Mouse (Mus musculus) retina, embryonic 14.5 days (tissue): Measurements from ENCODE around the gene Xirp1.

Experiments used
- DNase-seq: peaks from one replicate; pipeline ENCODE4 v3.0.0-alpha.2; 2015; ENCODE audit warnings: low spot score

Gene Xirp1

DNA sequence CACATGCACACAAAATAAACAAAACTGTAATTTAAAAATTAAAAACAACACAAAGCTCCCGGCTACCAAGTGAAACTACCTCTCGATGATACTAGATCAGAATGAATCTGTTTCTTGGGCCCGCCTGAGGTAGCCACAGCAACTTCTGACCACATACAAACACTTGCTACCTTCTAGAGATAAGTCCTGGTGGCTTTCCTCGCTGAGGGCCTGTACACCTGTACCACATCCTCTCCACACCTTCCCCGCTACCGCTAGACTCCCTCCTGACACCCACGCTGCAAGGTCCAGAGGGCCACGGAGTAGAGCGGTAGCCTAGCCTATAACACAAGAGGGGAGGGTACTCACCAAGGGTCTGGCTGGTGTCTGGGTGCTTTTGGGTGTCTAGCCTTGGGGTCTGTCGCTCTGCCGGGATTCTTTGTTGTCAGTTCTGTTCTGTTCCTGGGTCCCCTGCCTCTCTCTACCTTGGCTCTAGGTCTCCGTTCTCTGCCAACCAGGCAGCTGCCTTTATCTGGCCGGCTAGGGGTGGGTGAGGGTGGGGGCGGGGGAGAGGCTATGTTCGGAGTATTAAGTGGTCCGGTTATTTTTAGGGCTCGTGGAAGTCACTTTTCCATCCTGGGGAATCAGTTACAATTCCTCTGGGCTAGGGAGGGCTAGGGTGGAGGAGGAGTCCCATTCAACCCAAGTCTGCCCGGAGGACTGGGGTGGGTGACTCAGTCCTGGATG, at the start of gene Xirp1:
Xirp1 (minus strand) TSS at position 513 of the 726 bp plus-strand sequence.
- no peak for DNase-seq

DNA sequence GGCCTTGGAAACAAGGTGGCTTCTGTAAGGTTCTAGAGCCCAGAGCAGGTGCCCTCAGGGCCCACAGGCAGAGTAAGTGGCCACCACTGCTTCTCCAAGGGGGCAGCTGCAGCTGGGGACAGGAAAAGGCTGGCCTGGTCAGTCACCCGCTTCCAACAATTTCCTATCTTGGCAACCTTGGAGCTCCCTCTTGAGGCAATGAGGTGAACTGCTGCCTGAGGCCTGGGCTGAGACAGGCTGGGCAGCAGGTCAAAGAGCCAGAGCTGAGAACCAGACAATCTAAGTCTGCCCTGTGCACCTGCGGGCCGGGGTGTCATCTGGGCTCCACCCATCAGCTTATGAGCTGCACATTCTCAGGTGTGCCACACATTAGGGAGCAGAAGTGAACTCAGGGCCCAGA, 49.8 kb upstream of the Xirp1 start:
- DNase-seq: peak; percentile 91

DNA sequence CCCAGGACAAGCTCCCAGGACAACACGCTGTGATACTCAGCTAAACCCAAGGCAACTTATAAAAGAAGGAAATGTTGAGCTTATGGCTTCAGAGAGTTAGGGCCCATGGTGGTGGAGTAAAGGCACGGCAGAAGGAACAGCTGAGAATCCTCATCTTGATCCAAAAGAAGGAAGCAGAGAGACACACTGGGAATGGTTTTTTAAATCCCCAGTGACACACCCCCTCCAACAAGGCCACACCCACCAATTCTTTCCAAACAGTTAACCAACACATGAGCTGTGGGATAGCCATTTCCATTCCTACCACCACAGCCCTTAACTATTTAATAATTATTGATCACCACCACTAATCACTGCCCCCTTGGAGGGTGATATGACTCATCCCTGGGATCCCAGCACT, 47.9 kb upstream of the Xirp1 start:
- DNase-seq: no peak

DNA sequence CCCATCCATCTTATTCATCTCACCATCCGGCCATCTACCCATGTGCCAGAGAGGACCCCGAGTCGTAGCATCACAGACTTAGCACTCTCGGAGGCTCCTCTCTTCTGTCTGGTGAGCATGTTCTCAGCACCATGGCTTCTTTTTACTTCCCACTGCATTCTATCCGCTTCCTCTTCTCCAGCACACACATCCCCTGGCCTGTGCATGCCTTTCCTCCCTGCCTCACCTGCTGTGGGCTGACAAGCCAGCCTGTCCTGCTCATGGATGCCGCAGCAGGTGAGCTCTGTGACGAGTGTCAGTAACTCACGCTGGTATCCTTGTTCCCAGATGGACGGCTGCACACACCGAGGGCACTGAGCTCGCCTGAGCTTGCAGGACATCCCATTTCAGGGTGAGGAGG, 46.4 kb upstream of the Xirp1 start, which contains the start of gene Cx3cr1:
Cx3cr1 (minus strand) TSS at position 101 of the 400 bp plus-strand sequence.
- no peak for DNase-seq

DNA sequence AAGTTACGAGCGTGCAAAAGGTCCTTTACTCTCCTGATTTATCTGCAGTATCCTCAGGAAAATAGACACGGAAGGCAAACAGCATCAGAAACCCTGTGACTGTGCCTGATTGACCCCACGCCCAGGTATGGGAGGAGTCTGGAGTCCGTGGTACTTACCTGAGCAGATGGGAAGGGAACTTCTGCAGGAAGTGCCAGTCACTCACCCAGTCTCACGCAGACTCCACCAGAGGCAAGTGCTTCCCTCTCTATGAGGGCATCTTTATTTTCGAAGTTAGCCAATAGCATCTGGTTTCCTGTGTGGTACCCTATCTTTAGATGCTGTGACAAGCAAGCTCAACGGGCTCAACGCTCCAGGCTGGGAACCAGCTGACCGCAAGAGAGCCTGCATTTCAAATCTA, 44.6 kb upstream of the Xirp1 start:
- no peak for DNase-seq

DNA sequence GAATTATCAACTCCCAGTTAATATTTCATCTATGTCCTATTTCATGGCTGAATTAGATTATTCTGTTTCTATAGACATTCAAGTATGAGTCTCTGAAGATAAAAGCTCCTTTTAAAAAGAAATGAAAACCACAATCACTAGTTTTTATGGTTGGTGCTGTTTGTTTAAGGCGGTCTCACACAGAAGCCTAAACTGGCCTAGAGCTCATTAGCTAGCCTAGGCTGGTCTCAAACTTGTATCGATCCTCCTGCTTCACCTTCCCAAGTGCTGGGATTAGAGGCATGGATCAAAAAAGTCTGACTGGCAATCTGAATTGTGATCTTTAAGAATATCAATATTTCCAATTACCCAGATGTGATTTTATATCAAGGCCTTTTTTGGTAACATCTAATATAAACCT, 44.2 kb upstream of the Xirp1 start:
- DNase-seq: no peak

DNA sequence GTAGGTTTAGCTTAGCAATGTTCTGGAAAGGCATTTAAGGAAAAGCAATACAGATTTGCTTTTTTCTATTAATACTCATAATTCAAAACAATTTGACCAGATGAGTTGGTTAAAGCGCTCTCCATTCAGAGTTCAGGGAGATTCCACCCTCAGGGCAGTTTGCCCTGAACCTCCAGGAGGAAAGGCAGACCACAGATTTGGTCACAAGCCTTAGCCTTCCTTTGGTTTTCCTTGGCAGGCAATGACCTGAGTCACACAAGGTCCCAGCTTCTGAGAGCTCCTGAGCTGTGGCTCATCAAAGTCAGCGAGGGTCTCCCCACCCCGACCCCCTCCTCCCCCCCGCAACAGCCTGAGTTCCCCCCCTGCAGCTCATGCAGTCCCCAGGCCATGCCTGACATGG, 40.9 kb upstream of the Xirp1 start:
- no peak for DNase-seq

DNA sequence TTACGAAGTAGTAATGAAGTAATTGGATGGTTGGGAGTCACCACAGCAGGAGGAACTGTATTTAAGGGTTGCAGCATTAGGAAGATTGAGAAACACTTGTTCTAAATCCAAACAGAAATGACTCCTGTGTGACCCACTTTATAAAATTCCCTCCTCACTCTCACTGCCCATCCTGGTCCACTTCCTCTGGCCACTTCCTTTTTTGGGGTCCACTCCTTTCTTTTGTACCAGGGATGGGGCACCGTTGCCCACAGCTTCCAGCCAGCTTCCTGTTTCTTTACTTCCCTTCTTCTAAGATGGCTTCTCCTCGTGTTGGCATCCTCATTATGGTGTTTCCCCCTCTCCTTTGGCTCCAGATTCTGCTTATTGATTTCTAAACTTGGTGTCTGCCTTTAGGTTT, 35.3 kb upstream of the Xirp1 start:
- no peak for DNase-seq

DNA sequence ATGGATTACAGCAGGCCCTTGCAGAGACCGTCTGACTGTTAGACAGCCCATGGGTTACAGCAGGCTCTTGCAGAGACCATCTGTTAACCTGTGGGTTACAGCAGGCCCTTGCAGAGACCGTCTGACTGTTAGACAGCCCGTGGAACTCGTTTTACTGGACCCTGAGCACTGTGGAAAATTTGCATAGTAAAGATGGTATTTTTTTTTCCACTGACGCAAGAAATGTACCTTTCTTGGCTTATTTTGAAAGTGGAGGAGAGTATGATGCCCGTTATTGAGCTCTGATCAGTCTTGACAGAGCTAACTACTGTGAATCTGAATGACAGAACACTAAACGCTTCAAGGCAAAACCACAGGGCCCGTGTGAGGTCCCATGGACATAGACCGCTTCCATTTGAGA, 32.8 kb upstream of the Xirp1 start:
- DNase-seq: no peak

DNA sequence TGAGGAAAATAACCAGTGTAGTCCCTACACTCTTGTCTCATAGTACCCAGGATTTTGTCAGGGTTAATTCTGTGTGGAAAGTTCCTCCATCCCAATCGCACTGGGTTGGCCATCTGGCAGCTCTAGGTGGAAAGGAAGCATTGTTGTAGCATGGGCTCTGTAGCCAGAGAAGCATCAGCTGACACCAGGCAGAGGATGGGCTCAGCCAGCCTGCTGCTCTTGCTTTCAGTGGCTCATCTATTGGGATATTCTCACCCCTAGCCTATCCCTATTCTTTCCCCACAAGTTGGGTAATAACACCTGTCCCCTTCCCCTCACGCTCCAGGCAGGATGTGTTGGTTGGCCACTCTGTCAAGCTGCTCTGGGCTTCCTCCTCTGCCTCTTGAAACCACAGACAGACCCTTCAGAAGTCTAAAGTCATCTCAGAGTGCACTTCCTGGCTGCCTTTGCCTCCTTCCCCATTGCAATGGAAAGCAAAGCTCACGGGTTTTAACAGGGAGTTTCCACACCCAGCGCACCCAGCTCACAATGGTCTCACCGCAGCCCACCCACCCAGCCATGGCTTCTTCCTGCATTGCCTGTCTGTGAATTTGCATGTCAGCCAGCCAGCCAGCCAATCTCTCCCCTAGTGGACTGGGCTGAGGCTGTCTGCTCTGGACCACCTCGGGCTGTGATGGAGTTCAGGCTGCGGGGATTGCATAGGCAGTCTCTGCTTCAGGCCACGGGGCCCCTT, 31.3 kb upstream of the Xirp1 start:
- DNase-seq: peak; percentile 51

DNA sequence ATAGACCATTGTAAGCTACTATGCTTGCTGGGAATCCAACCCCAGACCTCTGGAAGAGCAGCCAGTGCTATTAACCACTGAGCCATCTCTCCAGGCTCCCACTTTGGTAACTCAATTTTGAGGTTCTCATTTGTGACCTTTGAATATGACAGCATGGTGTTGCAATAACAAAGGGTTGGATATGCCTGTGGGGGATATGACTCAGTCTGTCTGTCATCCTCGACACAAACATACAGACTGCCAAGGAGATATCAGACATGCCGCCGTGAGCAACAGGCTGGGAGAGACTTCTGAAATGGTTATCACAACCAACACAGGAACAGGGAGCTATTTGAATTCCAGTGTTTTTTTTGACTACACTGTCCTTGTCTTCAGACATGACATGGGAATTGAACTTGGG, 26.0 kb upstream of the Xirp1 start:
- DNase-seq: no peak

DNA sequence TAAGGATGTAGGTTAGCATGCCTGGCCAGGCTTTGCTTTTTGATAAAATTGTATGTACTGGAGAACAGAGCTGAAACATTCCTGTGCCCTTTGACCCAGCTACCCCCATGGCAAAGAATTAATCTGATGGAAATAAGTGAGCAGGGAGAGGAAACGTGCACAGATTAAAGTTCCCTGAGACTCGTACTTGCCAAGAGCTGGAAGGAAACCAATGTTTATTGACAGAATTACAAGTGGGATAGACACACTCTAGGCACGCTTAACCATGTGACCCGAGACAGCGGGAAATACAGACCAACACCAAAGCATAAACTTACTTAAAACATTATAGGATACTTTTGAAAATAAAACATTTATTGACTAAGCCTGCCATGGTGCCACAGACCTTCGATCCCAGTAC, 25.1 kb upstream of the Xirp1 start:
- no peak for DNase-seq

DNA sequence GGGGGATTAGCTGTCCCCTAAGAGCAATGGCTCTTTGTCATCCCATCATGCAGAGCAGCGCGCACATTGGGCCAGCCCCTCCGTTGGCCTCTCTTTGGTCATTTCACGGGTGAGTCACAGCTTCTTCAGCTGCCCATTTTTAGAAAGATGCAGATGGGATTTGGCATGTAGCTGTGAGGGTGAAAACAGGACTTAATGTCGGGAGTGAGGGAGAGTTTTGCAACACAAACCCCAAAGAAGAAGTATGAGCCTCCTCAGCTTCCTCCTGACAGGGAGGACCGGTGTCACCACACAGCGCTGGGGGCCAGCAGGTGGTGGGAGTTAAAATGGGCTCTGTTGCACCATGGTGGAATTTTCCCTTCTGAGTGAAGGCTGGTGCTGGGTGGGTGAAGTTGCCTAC, 19.7 kb upstream of the Xirp1 start:
- no peak for DNase-seq

DNA sequence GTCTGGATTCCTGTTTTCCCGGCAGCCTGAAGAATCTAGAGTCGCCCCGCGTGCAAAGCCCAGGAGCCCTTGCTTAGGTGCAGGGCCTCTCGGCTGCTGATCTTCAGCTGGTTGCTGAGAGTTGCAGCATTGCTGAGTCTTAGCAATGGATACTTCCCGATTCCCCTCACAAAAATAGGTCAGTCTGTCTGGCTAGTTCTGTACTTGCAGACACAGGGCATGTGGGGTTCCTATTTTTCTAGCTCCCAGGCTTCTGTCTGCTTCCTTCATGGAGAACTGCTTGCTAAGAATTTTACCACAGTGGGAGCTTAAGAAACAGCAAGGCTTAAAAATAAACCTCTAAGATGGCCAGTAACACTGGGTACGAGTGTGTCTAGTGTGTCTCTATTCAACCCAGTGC, 14.0 kb upstream of the Xirp1 start:
- DNase-seq: no peak

DNA sequence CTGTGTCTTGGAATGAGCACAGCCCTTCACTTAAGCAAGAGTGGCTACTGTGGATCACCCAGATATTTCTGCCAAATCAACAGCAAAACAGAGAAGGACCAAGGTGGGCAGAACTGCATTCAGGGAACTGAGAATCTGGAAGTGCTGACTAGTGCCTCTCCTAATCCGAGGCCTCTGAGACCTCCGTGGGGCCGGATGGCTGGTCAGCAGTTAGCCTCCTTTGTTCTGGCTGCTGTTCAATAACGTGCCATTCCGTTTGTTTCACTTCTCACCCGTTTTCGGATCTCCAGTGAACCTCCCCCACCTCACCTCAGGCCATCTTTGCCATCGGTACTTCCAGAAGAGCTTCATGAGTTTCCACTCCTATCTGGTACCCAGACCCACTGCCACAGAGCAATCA, 11.0 kb upstream of the Xirp1 start:
- no peak for DNase-seq

DNA sequence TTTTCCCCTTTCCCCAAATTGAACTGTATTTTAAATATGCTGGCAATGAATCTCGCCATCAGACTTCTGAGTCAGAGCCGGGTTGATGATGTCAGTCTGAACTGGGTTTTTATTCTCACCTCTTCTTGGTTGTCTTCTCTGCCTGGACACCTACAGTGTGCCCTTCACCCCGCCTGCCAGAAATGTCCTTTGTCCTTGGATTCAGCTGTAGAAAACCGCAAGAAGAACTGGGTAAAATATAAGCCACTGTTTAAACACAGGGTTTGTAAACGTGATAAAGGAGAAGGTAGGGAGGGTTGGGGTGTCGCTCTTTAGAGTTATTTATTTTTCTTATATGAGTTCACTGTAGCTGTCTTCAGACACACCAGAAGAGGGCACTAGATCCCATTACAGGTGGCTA, 9.3 kb upstream of the Xirp1 start:
- no peak for DNase-seq

DNA sequence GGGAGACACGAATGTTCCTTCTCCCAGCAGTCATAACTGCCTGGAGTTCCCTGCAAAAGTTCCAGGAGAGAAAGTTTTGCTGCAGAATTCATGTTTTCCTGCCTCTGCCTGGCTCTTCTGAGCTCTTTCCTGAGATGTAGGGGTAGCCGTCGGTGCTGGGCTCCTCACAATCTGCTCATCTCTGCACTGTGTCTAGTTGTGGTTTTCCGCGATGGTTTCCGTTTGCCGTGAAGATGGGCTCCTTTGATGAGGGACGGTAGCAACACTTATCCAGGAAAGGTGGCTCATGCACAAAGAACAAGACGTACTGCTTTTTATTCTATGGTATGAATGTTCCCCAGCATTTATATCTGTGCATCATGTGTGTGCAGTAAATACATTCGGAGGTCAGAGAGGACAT, 7.0 kb upstream of the Xirp1 start:
- no peak for DNase-seq

DNA sequence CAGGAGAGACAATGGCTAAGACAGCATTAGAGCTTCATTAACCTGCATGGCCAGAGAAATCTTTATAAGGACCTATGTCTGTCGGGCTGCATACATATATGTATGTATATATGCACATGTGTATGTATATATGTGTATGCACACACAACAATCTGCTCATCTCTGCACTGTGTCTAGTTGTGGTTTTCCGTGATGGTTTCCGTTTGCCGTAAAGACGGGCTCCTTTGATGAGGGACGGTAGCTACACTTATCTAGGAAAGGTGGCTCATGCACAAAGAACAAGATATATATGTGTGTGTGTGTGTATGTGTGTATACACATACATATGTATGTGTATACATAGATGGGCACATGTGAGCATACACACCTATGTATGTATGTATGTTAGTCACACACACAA, 6.5 kb upstream of the Xirp1 start:
- DNase-seq: no peak

DNA sequence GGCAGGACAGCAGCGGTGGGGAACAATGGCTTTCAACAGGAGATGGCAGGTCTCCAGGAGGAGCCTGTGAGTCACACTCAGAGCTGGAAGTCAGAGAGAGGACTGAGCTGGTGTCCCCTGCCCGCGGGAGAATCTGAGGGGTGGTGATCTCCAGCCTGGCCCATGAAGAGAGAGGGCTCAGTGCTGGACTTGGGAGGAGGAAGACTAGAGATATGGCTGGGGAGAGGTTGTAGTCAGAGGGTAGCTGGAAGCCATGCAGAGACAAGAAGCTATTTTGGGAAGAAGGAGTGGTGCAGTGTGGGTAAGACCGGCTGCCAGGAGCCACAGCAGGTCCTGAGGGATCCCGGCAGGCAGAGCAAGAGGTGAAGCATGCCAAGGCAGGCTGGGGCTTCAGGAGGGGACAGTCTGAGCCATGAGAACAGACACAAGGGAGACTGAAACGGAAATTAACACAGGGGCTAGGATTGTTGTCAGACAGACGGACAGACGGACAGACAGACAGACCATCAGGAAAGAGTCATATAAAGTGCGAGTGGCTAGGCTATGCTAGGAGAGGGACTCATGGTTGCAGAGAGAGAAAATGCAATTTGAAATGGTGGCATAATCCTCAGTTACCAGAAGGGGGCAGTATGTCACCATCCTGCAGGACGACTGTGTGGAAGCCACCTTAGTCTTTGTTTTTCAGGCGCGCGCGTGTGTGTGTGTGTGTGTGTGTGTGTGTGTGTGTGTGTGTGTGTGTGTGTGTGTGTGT, 4.2 kb upstream of the Xirp1 start:
- peak; percentile 85 for DNase-seq

DNA sequence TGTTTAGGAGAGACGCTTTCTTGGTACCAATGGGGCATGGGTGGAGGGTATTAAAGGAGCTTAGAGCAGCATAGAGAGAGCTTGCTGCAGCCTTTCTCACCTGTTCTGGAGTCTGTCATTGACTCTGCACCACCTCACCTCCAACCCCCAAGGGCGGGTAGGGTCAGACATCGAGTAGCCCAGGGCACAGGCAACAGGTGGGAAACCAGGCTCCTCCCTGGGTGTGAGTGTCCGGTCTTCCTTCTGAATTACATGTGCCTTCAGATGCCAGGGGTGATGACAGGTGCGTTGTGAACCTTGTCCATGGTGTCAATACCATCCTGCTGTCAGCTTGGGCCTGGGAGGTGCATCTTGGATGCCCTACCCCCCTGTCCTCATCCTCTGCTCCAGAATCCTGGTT, 1.2 kb upstream of the Xirp1 start:
- no peak for DNase-seq

DNA sequence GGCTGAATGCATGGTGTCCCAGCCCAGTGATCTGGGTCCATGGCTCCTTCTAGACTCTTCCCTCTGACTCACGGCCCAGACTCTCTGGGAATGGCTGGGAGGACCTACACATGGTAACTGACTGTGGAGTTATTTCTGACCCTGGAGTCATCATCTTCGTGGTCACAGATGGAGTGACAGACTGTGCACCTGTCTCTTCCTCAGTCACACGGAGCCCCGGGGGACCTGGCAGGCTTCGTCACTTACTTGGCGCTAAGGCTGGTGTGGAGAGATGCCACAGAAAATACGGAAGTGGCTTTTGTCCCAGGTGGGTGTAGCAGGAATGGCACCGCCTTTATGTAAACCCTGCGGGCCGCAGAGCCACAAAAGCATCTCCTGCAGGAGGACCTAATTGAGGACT, 773 bp upstream of the Xirp1 start:
- no peak for DNase-seq

DNA sequence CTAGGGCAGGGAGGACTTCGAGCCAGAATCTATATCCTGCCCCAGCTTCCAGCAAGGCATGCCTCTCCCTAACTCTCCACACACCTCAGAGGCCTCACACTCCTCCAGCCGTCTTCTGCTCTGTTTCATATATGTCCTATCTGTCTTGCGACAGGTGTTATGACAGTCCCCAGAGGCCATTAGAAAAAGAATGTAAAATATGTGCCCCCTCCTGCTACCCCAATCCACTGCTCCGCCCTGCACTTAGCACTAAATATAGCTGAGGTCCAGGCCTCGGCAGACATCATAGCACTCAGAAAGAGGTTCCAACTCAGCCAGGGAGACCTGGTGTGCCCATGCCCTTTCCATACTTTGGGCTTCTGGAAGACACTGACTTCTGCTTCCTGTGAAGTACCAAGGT, 2.2 kb downstream of the Xirp1 start:
- no peak for DNase-seq

DNA sequence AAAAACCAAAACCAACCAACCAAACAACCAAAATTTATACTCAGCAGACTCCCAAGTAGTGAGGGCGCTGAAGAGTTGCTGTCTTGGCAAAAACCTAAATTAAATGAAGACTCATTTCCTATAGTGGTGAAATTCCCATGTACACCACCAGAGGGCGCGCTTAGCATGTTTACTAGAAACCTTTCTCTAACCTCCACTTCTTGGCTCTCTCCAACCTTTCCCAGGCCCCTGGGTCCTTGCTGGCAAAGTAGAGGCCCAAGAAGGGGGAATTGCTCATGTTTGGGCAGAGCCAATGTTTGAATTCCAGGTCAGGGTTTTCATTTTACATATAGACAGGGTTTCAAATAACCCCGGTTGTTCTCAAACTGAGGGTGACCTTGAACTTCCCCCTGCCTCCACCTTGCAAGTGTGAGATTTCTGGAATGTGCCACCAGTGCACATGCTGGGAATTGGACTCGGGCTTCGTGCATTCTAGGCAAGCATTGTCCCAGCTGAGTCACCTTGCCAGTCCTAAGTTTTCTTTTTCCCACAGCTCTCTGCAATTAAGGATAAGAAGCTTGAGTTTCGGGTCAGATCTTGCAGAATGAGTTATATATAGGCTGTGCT, 3.0 kb downstream of the Xirp1 start:
- peak; percentile 89 for DNase-seq
